Mouse (Mus musculus): ENCODE measurements around the gene Cntnap2.
"Not testable (repeated sequence)": the region's sequence is repeated elsewhere in the genome, so short reads cannot be mapped to it uniquely, and the experiment has no call there.

The Cntnap2 gene

GRCm38 (mm10) chr6:46963693-46964092, 1904.5 kb downstream of the Cntnap2 start:
- DNase-seq (ENCODE audit: low spot score) = no peak

- DNase-seq (ENCODE audit: low spot score) = no peak
These were observed 1913.5 kb downstream of the Cntnap2 start for GRCm38 (mm10) chr6:46972640-46973039.

- DNase-seq (ENCODE audit: low spot score) = no peak
These were observed 1936.9 kb downstream of the Cntnap2 start for GRCm38 (mm10) chr6:46996010-46996602.

DNA sequence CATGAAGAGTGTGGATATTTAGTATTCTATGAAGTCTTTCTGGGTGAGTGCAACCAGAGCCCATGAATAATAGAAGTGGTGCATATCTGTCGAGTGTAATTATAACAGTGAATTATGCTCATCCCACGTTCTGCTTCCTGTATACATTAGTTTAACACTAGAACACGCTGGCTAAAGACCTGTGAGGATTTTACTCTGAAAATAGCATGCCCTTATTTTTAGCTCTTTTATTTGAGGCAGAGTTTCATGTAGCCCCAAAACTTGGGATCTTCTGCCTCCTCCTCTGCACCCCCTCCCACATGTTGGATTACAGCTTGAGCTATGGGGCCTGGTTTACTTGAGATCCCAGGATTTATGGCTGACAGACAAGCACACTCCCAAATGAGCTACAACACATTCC, 1945.3 kb downstream of the Cntnap2 start:
- no peak for DNase-seq (ENCODE audit: low spot score)

- DNase-seq (ENCODE audit: low spot score) = no peak
These were observed 1953.8 kb downstream of the Cntnap2 start for GRCm38 (mm10) chr6:47012933-47013332.

DNA sequence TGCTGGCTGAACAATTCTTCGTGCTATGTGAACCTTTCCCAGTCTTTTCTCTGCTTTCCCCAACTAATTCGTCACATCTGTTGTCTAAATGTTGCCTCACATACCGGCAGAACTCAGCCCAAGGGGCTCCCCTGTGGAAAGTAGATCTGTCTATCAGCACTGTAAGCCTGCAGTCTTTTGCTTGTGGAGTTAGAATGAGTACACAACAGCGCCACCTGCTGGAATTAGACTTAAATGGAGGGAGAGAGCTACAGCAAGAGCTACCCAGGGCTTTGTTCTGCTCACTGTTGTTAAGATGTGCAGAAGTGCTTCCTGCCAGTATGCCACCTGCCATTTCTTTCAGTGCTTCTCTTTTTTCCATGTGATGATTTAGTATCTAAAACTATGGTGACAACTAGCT, 1954.4 kb downstream of the Cntnap2 start:
- peak; percentile 90 for DNase-seq (ENCODE audit: low spot score)

DNA sequence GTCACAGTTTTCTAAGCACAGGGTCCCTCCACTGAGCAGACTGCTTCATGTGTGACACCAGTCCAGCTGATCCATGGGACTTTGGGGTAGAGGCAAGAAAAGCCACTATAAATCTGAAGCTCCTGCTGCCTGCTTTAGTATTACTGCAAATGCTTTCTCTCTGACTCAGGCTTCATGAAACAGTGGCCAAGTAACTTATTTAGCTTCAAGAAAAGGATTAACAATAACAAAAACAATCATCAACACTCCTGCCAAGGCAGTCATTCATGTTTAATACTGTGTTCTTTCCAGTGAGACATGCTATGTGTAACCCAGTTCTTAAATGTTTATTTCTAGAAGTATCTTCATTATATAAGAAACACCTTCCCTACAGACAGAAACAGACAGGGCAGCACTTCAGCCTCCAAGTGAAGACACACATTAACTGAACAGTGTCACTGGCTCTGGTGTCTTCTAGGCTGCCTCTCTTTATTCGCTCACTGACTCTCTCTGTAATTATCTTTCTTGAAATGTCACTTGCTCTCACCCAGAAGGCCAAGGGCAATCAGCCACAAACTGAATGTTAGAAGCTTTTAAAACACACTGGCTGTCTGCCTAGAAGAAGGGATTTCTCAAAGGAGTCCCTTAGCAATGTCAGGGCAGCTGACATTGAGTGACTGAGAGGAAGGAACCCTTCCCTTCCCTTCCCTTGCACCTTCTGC, 1955.9 kb downstream of the Cntnap2 start:
- no peak for DNase-seq (ENCODE audit: low spot score)

- DNase-seq (ENCODE audit: low spot score) = no peak
These were observed 1967.0 kb downstream of the Cntnap2 start for GRCm38 (mm10) chr6:47026064-47026686.

- DNase-seq (ENCODE audit: low spot score) = peak; percentile 18
These were observed 1972.2 kb downstream of the Cntnap2 start for GRCm38 (mm10) chr6:47031362-47031761.

- DNase-seq (ENCODE audit: low spot score) = peak; percentile 21
These were observed 1983.4 kb downstream of the Cntnap2 start for GRCm38 (mm10) chr6:47042602-47043001.

DNA sequence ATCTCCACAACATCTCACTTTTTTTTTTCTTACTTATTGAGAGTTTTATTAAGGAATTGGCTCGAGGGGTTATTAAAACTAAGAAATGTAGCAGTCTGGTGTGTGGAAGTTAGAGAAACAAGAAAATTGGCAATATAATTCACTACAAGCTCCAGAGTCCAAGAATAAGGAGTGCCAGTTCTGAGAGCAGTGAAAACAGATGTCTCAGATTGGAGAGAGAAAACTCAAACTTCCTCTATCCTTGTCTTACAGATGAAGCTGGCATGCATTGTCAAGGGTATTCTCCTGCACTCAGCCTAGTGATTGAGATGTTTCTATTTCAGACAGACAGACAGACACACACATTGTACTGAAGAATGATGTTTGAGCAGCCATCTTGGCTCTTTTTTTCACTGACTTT, 1984.4 kb downstream of the Cntnap2 start:
- no peak for DNase-seq (ENCODE audit: low spot score)

- DNase-seq (ENCODE audit: low spot score) = no peak
These were observed 1985.4 kb downstream of the Cntnap2 start for GRCm38 (mm10) chr6:47044385-47045200.

GRCm38 (mm10) chr6:47049051-47049450, 1989.9 kb downstream of the Cntnap2 start:
- no peak for DNase-seq (ENCODE audit: low spot score)

DNA sequence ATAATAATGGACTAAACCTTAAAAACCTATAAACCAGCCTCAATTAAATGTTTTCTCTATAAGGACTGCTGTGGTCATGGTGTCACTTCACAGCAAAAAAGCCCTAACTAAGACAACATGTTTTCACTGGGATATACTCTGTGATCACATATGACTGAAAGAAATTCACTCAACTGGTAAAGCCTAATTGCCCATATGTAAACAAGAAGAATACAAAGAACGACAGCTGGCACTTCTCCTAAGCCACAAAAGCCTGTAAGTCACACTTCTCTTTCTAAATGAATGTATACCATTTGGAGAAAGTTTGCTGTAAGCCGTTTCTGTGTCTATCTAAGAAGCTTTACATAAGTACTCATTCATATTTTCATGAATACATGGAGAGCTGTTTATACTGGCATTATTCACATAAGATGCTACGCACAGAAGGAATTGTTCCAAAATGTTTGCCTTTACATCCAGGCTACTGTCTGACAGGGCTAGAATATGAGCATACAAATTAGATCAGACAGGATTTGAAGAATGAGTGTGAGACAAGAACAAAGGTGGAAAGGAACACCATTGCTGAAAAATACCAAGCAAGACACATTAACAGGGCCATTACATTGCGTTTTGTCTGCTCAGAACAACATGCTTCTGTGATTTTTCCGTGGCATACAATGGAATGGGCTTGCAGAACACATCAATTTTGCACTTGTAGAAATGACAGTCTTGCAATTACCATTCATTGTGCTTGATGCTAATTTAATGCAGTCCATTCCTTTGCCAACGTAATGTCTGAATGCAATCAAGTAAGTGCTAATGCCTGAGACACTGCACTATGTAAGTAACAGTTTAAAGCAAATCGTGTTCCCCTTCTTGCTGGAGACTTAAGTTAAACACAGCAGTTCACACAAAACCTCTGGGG, 1991.4 kb downstream of the Cntnap2 start:
- no peak for DNase-seq (ENCODE audit: low spot score)

DNA sequence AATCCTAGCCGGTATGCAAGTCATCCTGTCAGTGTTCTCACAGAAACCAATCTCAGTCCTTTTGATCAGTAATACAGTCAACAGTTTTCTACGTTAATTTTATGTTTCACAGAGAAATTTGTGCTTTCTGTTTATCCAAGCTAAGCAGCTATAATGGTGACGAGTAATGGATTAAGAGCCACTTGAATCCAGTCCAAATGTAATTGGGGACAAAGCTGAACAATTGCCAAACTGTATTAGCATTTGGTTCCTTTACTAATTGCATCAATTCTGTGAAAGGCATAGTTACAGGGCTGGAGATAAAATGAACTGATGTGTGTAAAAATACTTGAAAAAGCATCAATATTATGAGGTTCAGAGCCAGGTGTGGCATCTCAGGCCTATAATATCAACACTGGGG, 2002.2 kb downstream of the Cntnap2 start:
- DNase-seq (ENCODE audit: low spot score) = no peak

DNA sequence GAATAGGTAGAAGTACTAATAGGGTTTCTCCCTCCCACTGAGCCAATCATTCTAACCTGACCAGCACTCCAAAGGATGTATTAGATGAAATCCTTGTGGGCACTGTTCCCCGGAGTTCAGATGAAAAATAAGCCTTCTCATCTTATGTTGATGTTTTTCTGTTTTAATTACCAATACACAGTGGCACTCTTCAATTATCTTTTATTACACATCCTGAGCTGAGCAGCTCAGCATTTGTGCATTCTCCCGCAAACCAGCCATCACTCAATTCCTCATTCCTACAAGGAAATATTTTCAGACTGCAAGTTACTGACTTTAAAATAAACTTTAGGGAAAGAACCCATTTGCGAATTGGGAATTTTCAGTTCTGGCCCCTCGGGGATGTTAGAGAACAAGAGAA, 2030.8 kb downstream of the Cntnap2 start:
- DNase-seq (ENCODE audit: low spot score) = no peak

GRCm38 (mm10) chr6:47104951-47105350, 2045.8 kb downstream of the Cntnap2 start:
- DNase-seq (ENCODE audit: low spot score) = no peak

- DNase-seq (ENCODE audit: low spot score) = no peak
These were observed 2050.5 kb downstream of the Cntnap2 start for GRCm38 (mm10) chr6:47109582-47110220.

- not testable (repeated sequence) for DNase-seq (ENCODE audit: low spot score)
These were observed 2074.9 kb downstream of the Cntnap2 start for GRCm38 (mm10) chr6:47134063-47134462.

DNA sequence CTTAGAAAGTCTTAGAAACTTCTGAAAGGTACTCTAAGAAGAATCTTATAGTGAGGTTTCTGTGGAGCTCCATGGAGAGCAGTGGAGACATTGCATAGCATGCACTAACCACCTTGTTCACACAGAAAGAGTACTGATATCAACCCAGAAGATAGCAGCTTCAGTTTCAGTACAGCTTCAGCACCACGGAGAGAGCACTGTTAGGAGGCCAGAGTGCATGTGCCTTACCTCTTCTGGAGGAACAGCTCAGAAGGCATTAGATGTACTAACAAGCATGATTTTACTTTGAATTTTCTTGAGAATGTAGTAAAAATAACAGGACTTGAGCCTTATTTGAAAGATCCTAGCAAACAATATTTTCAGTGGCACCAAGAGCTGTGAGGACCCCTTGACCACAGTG, 2093.9 kb downstream of the Cntnap2 start:
- not testable (repeated sequence) for DNase-seq (ENCODE audit: low spot score)
